Mouse (Mus musculus): ENCODE results near the gene Iars2.

GRCm38 (mm10) chr1:185243013-185243412 lies 86.2 kb downstream of the Iars2 start:
- no peak for TF ChIP-seq POLR2A (IDR thresholded peaks at IDR 0.05; ENCODE audit: insufficient read depth, low read depth, low read length)
- no peak for TF ChIP-seq EP300 (IDR thresholded peaks at IDR 0.05; ENCODE audit: insufficient read depth, low read depth, low read length)
